Mouse (Mus musculus): Measurements from ENCODE around the gene Ppp1r9b. TPM values are rescaled to one million over a fixed set of nuclear protein-coding genes. Genes with fewer than 3 reads are reported as not detected.

The Ppp1r9b gene
- 7.9 TPM for polyA plus RNA-seq (2017; shearing (Covaris generic))

GRCm38 (mm10) chr11:94990749-94991577 is at the start of gene Ppp1r9b:
Gene Ppp1r9b (plus strand): TSS chr11:94991035.

GRCm38 (mm10) chr11:94967419-94967818 is 23.4 kb upstream of the Ppp1r9b start, which contains the start of gene Hils1:
Gene Hils1 (plus strand): TSS chr11:94967593.

GRCm38 (mm10) chr11:94976199-94976598 is 14.6 kb upstream of the Ppp1r9b start, which contains the start of gene Sgca:
Gene Sgca (minus strand): TSS chr11:94976327.

GRCm38 (mm10) chr11:95009629-95010014 is 18.8 kb downstream of the Ppp1r9b start, which contains the start of gene Samd14:
Gene Samd14 (plus strand): TSS chr11:95009879.

GRCm38 (mm10) chr11:95041139-95041609 is 50.3 kb downstream of the Ppp1r9b start, which contains the start of gene Pdk2:
Gene Pdk2 (minus strand): TSS chr11:95041354.

Other genes with a start within 250 kb of the Ppp1r9b start
- gene Cdc34b, start 249.3 kb upstream of the Ppp1r9b start, polyA plus RNA-seq (2017; shearing (Covaris generic)) = not detected
- not detected for gene Tmem92, start 208.3 kb upstream of the Ppp1r9b start, polyA plus RNA-seq (2017; shearing (Covaris generic))
- gene Col1a1, start 54.8 kb upstream of the Ppp1r9b start, polyA plus RNA-seq (2017; shearing (Covaris generic)) = 0.06 TPM
- gene Hils1, start 23.4 kb upstream of the Ppp1r9b start, polyA plus RNA-seq (2017; shearing (Covaris generic)) = not detected
- not detected for gene Sgca, start 14.7 kb upstream of the Ppp1r9b start, polyA plus RNA-seq (2017; shearing (Covaris generic))
- gene Samd14, start 18.8 kb downstream of the Ppp1r9b start, polyA plus RNA-seq (2017; shearing (Covaris generic)) = not detected
- gene Pdk2, start 50.3 kb downstream of the Ppp1r9b start, polyA plus RNA-seq (2017; shearing (Covaris generic)) = 12.4 TPM
- gene Itga3, start 85.8 kb downstream of the Ppp1r9b start, polyA plus RNA-seq (2017; shearing (Covaris generic)) = 2.3 TPM
- not detected for gene Dlx3, start 129.1 kb downstream of the Ppp1r9b start, polyA plus RNA-seq (2017; shearing (Covaris generic))
- not detected for gene Dlx4, start 155.2 kb downstream of the Ppp1r9b start, polyA plus RNA-seq (2017; shearing (Covaris generic))

Data from naive thymus-derived CD4-positive, alpha-beta T cell, adult 5 months (primary cell).